ENCODE assay signal across 8 mouse cellular contexts in the genomic region with DNA sequence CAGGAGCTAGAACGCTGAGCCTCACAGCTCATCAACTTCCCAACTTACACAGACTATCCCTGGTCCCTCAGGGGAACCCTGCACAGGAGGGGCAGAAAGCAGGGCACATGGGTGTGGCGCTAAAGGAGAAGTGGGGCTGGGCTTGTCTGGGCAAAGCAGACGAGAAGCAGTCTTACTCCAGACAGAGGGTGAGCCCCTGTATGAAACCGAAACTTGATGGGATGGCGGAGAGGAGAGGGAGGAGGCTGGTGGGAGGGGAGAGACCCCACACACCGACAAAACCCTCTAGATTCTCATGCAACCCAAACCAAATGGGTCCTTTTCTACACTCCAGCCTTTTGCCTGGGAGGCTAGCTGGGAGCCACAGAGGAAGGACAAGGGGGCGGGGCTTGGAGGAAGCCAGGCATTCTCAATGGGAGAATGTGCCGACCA. TPM values are rescaled to one million over a fixed set of nuclear protein-coding genes. Genes with fewer than 3 reads are reported as not detected.
DNase-seq lines count a peak whose midpoint lies in the region; ATAC-seq lines count a peak whose summit lies in the region.

No protein-coding gene starts in this region.

- 27% methylated on average over 8 of the region's 8 CpGs for WGBS in forebrain, embryonic 14.5 days
- WGBS in intestine, embryonic 16.5 days, result 15% methylated on average over 8 of the region's 8 CpGs

- H3K36me3 ChIP-seq in forebrain, embryonic 14.5 days (ENCODE audit: control insufficient read depth, insufficient read depth, low read length), result no peaks in the 10 kb centered on the region
- H3K36me3 ChIP-seq in intestine, embryonic 16.5 days (ENCODE audit: control insufficient read depth, insufficient read depth, low read length), result no peaks in the 10 kb centered on the region

- no peak overlapping the region for H3K4me3 ChIP-seq in forebrain, embryonic 14.5 days (ENCODE audit: low read depth, low read length)
- peak overlapping the region; percentile 36 for H3K4me3 ChIP-seq in intestine, embryonic 16.5 days (ENCODE audit: low read length)

- no peaks in the 10 kb centered on the region for H3K9me3 ChIP-seq in forebrain, embryonic 14.5 days (replicated peaks; ENCODE audit: control insufficient read depth, low read length)
- no peaks in the 10 kb centered on the region for H3K9me3 ChIP-seq in intestine, embryonic 16.5 days (ENCODE audit: control insufficient read depth, low read length)

- 0 out of 2 replicates have a peak overlapping the region, but pooled peaks have one; percentile 9 for H3K4me2 ChIP-seq in forebrain, embryonic 14.5 days (ENCODE audit: low read length)
- peak overlapping the region; percentile 55 for H3K4me2 ChIP-seq in intestine, embryonic 16.5 days (ENCODE audit: low read depth, low read length)

- DNase-seq in thymus, postnatal 0 days (ENCODE audit: low spot score), result peak; percentile 9
- no peak for DNase-seq in thymus, postnatal 14 days
- DNase-seq in forebrain, embryonic 14.5 days (ENCODE audit: low spot score), result no peak
- DNase-seq in lung, postnatal 36 days, result peak; percentile 28
- no peak for DNase-seq in right cerebral cortex, postnatal 4 days
- DNase-seq in layer of hippocampus, adult 8-10 months (ENCODE audit: low spot score in 2 of 2), result no peak
- DNase-seq in left cerebral cortex, postnatal 25 days (ENCODE audit: low spot score in 2 of 2), result no peak

- H3K9ac ChIP-seq in forebrain, embryonic 14.5 days (ENCODE audit: low read length), result no peak overlapping the region
- H3K9ac ChIP-seq in intestine, embryonic 16.5 days (ENCODE audit: low read depth, low read length), result peak overlapping the region; percentile 49

- 0 out of 2 replicates have a peak, but pooled peaks cover 5% of the 10 kb centered on the region for H3K27me3 ChIP-seq in forebrain, embryonic 14.5 days (replicated peaks; ENCODE audit: control insufficient read depth, insufficient read depth, low read length)
- H3K27me3 ChIP-seq in intestine, embryonic 16.5 days (replicated peaks; ENCODE audit: control insufficient read depth, insufficient read depth, low read length), result no peaks in the 10 kb centered on the region

- H3K4me1 ChIP-seq in forebrain, embryonic 14.5 days (ENCODE audit: control insufficient read depth, insufficient read depth, low read length), result peaks cover 14% of the 10 kb centered on the region
- peaks cover 42% of the 10 kb centered on the region for H3K4me1 ChIP-seq in intestine, embryonic 16.5 days (ENCODE audit: control insufficient read depth, insufficient read depth, low read length)

- no peak for ATAC-seq in forebrain, embryonic 14.5 days
- peak; percentile 45 for ATAC-seq in intestine, embryonic 16.5 days

- intact Hi-C loops in left cerebral cortex, postnatal 25 days (cut with DNase I), result no loop called here

- no peak overlapping the region for H3K27ac ChIP-seq in forebrain, embryonic 14.5 days (ENCODE audit: low read depth, low read length)
- no peak overlapping the region for H3K27ac ChIP-seq in intestine, embryonic 16.5 days (ENCODE audit: low read length)

RNA-seq across cellular contexts. Expression of gene Grhl3, which starts 28.3 kb away (rescaled TPM):
- 0.78 and 1.2 TPM in 2 replicates for polyA plus RNA-seq in thymus, postnatal 0 days (2015; fragmentation: Nextera tagmentation; extraction: Ambion mirVana)
- 0.55 and 0.62 TPM in 2 replicates for polyA plus RNA-seq in forebrain, embryonic 14.5 days (2014; fragmentation: Nextera tagmentation; extraction: Ambion mirVana)
- 2.5 and 2.9 TPM in 2 replicates for polyA plus RNA-seq in intestine, embryonic 16.5 days (2015; fragmentation: Nextera tagmentation; extraction: Ambion mirVana)
- total RNA-seq in layer of hippocampus, adult 8-10 months (2022), result 1 to 10 TPM in 3 of 4 experiments, under 1 TPM in 1; 0.52 to 1.3 (median 1.2) TPM
- 1 to 10 TPM in 1 of 2 experiments, under 1 TPM in 1; 0.69 to 1.5 TPM for total RNA-seq in left cerebral cortex, postnatal 25 days (2021)

RNA-seq across cellular contexts. Expression of gene Nipal3, which starts 50.3 kb away (rescaled TPM):
- polyA plus RNA-seq in thymus, postnatal 0 days (2015; fragmentation: Nextera tagmentation; extraction: Ambion mirVana), result 6.6 and 7.0 TPM in 2 replicates
- polyA plus RNA-seq in forebrain, embryonic 14.5 days (2014; fragmentation: Nextera tagmentation; extraction: Ambion mirVana), result 5.3 and 6.4 TPM in 2 replicates
- 5.2 and 5.6 TPM in 2 replicates for polyA plus RNA-seq in intestine, embryonic 16.5 days (2015; fragmentation: Nextera tagmentation; extraction: Ambion mirVana)
- 10 to 100 TPM; 83.3 to 97.8 (median 90.0) TPM for total RNA-seq in layer of hippocampus, adult 8-10 months (2022)
- total RNA-seq in left cerebral cortex, postnatal 25 days (2021), result 100 to 1,000 TPM; 104 TPM

RNA-seq across cellular contexts. Expression of gene Stpg1, which starts 50.5 kb away (rescaled TPM):
- 0.55 and 0.93 TPM in 2 replicates for polyA plus RNA-seq in thymus, postnatal 0 days (2015; fragmentation: Nextera tagmentation; extraction: Ambion mirVana)
- 0.19 TPM in 2 replicates for polyA plus RNA-seq in forebrain, embryonic 14.5 days (2014; fragmentation: Nextera tagmentation; extraction: Ambion mirVana)
- 0.27 and 0.29 TPM in 2 replicates for polyA plus RNA-seq in intestine, embryonic 16.5 days (2015; fragmentation: Nextera tagmentation; extraction: Ambion mirVana)
- total RNA-seq in layer of hippocampus, adult 8-10 months (2022), result 1 to 10 TPM in 3 of 4 experiments, under 1 TPM in 1; 0.89 to 2.2 (median 1.5) TPM
- 1 to 10 TPM; 1.3 to 1.8 TPM for total RNA-seq in left cerebral cortex, postnatal 25 days (2021)

Comparison
In these comparisons a context has a peak if more than half of its experiments do, and no peak if none do; other contexts are left out.
1. DNase-seq: peak in thymus, postnatal 0 days (single experiment) and lung, postnatal 36 days (single experiment); none in thymus, postnatal 14 days (single experiment), forebrain, embryonic 14.5 days (single experiment), right cerebral cortex, postnatal 4 days (single experiment), layer of hippocampus, adult 8-10 months (0 of 2) and left cerebral cortex, postnatal 25 days (0 of 2).